Mouse (Mus musculus): ENCODE results near the gene Aftph. TPM values are rescaled to one million over a fixed set of nuclear protein-coding genes. Genes with fewer than 3 reads are reported as not detected.

The Aftph gene
- polyA plus RNA-seq, 1 experiment, result 95.8 TPM

DNA sequence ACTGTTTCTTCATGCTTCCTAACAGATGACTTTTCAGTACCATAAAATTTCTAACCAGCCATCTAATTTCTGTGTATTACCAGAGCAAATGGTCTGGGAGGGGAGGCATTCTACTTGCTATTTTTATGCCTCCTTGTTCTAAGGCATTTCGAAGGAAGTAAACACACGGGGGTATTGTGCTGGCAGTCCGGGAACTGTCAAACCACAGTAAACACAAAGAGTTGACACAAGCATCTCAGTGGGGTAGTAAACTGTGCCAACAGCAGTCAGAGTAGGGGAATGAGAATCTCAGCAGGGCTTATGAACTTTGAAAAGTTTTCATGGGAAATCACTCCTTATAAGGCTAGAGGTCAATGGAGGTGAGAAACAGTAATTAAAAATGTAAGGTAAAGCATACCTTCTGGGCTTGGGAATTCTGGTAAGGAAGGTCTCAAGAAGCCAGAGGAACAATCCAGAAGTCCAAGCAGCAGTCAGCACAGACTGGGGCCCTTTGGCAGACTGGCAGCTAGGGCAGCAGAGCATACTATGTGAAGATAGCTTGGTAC lies 7.8 kb downstream of the Aftph start:
- TF ChIP-seq POLR2A (IDR thresholded peaks at IDR 0.05; ENCODE audit: borderline replicate concordance, low read depth, low read length), result no peak
- TF ChIP-seq CTCF (IDR thresholded peaks at IDR 0.05; ENCODE audit: low read depth, low read length), result no peak
- H3K4me3 ChIP-seq (ENCODE audit: insufficient read depth, low read length), result no peak overlapping the region
- peak overlapping the region; percentile 1; the same call in 1 of the 2 replicates for H3K27ac ChIP-seq (ENCODE audit: insufficient read depth, low read depth, low read length)
- peaks cover 36% of the 10 kb centered on the region for H3K4me1 ChIP-seq (ENCODE audit: control insufficient read depth, insufficient read depth, low read length)

DNA sequence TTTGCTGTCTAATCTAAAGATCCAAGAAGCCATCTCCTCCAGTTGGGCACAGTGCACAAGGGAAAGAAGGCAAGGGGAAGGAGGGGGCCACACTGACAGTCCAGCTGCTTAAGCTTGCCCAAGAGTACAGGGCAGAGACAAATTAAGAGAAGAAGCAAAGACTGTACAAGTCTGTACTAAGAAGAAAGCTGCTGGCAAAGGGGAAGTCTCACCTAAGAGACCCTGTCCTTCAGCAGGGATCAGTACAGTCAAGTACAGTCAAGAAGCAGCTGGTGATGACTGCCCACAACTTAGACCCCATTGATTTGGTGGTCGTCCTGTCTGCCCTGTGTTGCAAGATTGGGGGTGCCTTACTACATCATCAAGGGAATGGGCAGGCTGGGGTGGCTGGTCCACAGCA lies 12.0 kb downstream of the Aftph start:
- Histone ChIP-seq H3K4me3 (ENCODE audit: insufficient read depth, low read length) (no peak overlapping the region), H3K4me1 (ENCODE audit: control insufficient read depth, insufficient read depth, low read length) (peaks cover 31% of the 10 kb centered on the region), H3K27ac (ENCODE audit: insufficient read depth, low read depth, low read length) (no peak overlapping the region)
- TF ChIP-seq CTCF (IDR thresholded peaks at IDR 0.05; ENCODE audit: low read depth, low read length) (no peak), POLR2A (IDR thresholded peaks at IDR 0.05; ENCODE audit: borderline replicate concordance, low read depth, low read length) (no peak)

DNA sequence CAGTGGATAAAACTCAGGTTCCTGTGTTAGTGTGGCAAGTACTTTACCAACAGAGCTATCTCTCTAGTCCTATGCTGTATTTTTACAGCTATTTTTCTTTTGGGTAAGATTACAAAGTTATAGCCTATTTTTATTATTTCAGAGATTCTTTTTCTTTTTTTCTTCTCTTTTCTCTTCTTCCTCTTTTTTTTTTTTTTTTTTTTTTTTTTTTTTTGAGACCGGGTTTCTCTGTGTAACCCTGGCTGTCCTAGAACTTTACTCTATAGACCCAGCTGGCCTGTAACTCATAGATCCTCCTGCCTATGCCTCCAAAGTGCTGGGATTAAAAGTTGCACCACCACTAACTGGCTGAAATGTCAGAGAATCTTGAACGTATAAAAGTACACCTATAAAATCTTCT lies 13.3 kb downstream of the Aftph start:
- H3K4me1 ChIP-seq (ENCODE audit: control insufficient read depth, insufficient read depth, low read length), result peaks cover 25% of the 10 kb centered on the region
- no peak overlapping the region for H3K27ac ChIP-seq (ENCODE audit: insufficient read depth, low read depth, low read length)
- no peak overlapping the region for H3K4me3 ChIP-seq (ENCODE audit: insufficient read depth, low read length)
- TF ChIP-seq CTCF (IDR thresholded peaks at IDR 0.05; ENCODE audit: low read depth, low read length), result no peak
- no peak for TF ChIP-seq POLR2A (IDR thresholded peaks at IDR 0.05; ENCODE audit: borderline replicate concordance, low read depth, low read length)

DNA sequence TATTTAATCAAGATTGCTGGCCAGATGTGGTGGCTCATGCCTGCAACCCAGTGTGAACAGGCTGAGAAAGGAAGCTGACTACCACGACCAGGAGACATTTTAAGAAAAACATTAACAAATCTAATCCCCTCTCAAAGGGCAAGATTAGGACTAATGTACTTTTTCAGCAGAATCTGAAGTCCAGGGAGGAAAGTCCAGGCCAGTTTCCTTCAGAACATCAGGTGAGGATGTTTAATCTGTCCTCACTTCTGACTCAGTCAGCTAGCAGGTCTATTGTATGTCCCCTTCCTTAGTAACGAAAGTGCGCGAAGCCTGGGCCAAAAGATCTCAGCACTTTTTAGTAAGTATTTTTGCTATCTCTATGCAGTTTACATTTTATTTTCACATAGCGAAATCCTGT lies 17.8 kb downstream of the Aftph start:
- H3K4me1 ChIP-seq (ENCODE audit: control insufficient read depth, insufficient read depth, low read length), result peaks cover 26% of the 10 kb centered on the region
- no peak overlapping the region for H3K27ac ChIP-seq (ENCODE audit: insufficient read depth, low read depth, low read length)
- TF ChIP-seq CTCF (IDR thresholded peaks at IDR 0.05; ENCODE audit: low read depth, low read length) (no peak), POLR2A (IDR thresholded peaks at IDR 0.05; ENCODE audit: borderline replicate concordance, low read depth, low read length) (no peak)
- no peak overlapping the region for H3K4me3 ChIP-seq (ENCODE audit: insufficient read depth, low read length)

DNA sequence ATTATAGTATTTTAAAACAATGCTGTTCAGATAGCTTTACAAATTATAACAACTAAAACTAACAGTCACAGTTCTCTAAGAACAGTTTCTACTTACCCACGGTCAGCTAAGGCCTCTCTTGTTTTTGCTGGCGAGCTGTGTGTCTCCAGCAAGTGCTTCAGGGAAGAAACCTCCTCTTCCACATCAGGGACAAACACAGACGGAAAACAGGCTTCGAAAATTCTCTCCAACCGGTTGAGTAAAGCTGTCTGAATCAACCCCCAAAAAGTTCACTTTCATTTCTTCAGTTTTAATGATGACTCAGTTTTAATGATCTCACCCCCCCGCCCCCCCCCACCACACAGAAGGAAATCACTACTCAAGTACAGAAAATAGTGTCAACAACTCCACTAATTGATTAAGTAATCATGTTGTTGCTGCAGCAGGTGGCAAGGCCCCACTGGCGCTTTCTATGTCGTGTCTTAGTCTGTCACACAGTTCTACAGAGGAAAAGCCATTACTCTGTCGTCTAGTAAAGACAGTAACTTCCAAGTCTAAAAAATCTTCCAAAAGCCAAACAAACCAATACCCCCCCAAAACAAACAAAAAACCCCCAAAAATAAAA lies 29.2 kb downstream of the Aftph start:
- Histone ChIP-seq H3K4me3 (ENCODE audit: insufficient read depth, low read length) (peak overlapping the region; percentile 50), H3K4me1 (ENCODE audit: control insufficient read depth, insufficient read depth, low read length) (peaks cover 14% of the 10 kb centered on the region), H3K27ac (ENCODE audit: insufficient read depth, low read depth, low read length) (peak overlapping the region; percentile 74)
- TF ChIP-seq CTCF (IDR thresholded peaks at IDR 0.05; ENCODE audit: low read depth, low read length), result no peak
- no peak for TF ChIP-seq POLR2A (IDR thresholded peaks at IDR 0.05; ENCODE audit: borderline replicate concordance, low read depth, low read length)

DNA sequence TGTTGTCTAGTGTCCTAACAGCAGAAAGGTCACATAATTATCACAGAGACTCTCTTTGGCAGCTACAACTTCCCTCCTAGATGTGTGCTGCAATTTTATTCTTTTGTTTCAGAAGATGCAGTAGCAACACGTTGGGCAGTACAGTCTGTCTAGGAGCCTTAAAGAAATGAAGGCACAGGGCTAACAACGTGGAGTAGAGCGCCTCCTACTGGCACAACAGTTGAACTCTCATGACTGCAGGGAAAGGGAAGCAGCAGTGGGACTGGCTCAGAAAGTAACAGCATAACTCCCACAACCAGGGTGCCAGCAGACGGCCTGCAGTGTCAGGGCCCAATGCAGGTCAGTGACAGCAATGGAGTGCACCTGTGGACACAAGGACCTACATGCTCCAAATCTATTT lies 50.4 kb downstream of the Aftph start:
- TF ChIP-seq CTCF (IDR thresholded peaks at IDR 0.05; ENCODE audit: low read depth, low read length) (peak; percentile 46; the same call in 1 of the 2 replicates), POLR2A (IDR thresholded peaks at IDR 0.05; ENCODE audit: borderline replicate concordance, low read depth, low read length) (no peak)
- H3K27ac ChIP-seq (ENCODE audit: insufficient read depth, low read depth, low read length), result no peak overlapping the region
- H3K4me1 ChIP-seq (ENCODE audit: control insufficient read depth, insufficient read depth, low read length), result no peaks in the 10 kb centered on the region
- no peak overlapping the region for H3K4me3 ChIP-seq (ENCODE audit: insufficient read depth, low read length)

DNA sequence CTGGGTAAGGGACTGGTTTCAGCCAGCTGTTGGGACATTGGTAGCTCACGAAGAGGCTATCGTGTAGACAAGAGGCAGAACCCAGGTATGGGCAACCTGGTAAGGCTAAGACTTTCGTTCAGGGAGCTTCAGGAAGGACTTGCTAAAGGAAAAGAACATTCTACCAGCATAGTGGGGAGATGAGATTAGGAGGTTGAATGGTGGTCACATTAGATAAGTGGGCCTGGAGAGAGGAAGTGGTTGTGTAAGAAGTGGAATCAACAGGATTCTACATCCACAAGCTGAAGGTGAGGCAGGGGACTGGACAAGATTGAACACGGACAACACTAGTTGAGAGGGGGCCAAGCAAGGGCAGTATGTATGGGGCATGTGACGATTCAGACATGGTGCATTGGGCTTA lies 59.7 kb downstream of the Aftph start:
- H3K27ac ChIP-seq (ENCODE audit: insufficient read depth, low read depth, low read length), result no peak overlapping the region
- TF ChIP-seq POLR2A (IDR thresholded peaks at IDR 0.05; ENCODE audit: borderline replicate concordance, low read depth, low read length) (no peak), CTCF (IDR thresholded peaks at IDR 0.05; ENCODE audit: low read depth, low read length) (no peak)
- H3K4me1 ChIP-seq (ENCODE audit: control insufficient read depth, insufficient read depth, low read length), result no peaks in the 10 kb centered on the region; the same call in 1 of the 2 replicates
- H3K4me3 ChIP-seq (ENCODE audit: insufficient read depth, low read length), result no peak overlapping the region

DNA sequence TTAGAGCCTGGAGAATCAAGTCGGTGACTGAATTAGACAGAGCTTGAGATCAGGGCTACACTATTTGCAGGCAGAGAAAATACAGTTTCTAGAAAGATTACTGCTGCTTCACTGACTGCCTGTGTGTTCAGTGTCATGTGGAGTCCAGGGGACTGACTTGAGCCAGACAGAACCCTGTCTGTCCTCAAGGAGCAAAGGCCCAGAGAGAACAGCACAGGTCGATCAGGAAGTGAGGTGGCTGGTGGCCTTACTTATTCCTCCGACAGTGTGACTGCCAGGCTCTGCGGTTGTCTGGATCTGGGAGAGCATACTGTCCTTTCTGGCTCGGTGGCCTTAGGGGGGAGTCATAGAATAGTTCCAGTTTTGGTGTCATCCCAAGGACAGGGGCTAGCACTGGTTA lies 60.6 kb downstream of the Aftph start:
- TF ChIP-seq CTCF (IDR thresholded peaks at IDR 0.05; ENCODE audit: low read depth, low read length) (no peak), POLR2A (IDR thresholded peaks at IDR 0.05; ENCODE audit: borderline replicate concordance, low read depth, low read length) (no peak)
- Histone ChIP-seq H3K4me3 (ENCODE audit: insufficient read depth, low read length) (no peak overlapping the region), H3K27ac (ENCODE audit: insufficient read depth, low read depth, low read length) (no peak overlapping the region), H3K4me1 (ENCODE audit: control insufficient read depth, insufficient read depth, low read length) (no peaks in the 10 kb centered on the region; the same call in 1 of the 2 replicates)

DNA sequence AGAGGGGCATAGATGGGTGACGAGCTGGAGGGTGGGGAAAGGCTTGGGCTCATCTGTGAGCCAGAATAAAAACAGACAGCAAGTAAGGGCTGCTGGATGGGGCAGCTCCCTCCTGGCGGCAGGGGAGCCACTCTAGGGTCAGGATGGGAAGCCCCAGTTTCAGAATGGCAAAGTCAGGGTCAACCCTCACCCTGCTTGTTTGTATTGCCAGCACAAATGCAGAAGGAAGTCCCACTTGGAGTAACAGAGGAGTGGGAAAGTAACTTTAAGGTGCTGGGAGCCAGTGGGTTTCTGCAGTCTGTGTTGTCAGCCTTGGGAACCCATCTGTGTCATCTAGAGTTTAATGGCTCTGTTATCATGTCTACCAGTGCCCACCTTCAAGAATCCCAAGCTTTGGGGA lies 62.0 kb downstream of the Aftph start:
- H3K4me3 ChIP-seq (ENCODE audit: insufficient read depth, low read length), result no peak overlapping the region
- TF ChIP-seq POLR2A (IDR thresholded peaks at IDR 0.05; ENCODE audit: borderline replicate concordance, low read depth, low read length) (no peak), CTCF (IDR thresholded peaks at IDR 0.05; ENCODE audit: low read depth, low read length) (no peak)
- no peaks in the 10 kb centered on the region; the same call in 1 of the 2 replicates for H3K4me1 ChIP-seq (ENCODE audit: control insufficient read depth, insufficient read depth, low read length)

DNA sequence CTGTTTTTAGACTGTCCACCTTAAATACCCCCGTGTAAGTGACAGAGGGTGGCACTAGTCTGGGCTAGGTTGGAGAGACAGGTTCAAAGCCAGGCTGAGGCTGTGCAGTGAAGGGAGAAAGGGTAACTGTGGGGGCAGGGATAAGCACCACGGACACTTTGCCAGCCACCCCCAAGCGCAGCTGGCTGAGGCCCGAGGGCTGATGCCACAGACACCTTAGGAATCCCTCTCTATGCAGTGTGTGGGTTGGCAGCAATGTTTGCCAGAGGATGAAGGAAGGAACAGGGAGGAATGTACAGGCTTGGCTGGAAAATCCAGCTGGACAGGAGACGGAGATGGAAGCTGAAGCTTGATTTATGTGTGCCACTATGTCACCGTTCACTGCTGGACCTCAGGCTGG lies 68.9 kb downstream of the Aftph start:
- no peak overlapping the region for H3K4me3 ChIP-seq (ENCODE audit: insufficient read depth, low read length)
- H3K27ac ChIP-seq (ENCODE audit: insufficient read depth, low read depth, low read length), result no peak overlapping the region
- TF ChIP-seq POLR2A (IDR thresholded peaks at IDR 0.05; ENCODE audit: borderline replicate concordance, low read depth, low read length) (no peak), CTCF (IDR thresholded peaks at IDR 0.05; ENCODE audit: low read depth, low read length) (no peak)
- peaks cover 32% of the 10 kb centered on the region for H3K4me1 ChIP-seq (ENCODE audit: control insufficient read depth, insufficient read depth, low read length)

More for the DNA sequence above, 62.0 kb downstream of the Aftph start:
- H3K27ac ChIP-seq (ENCODE audit: insufficient read depth, low read depth, low read length), result no peak overlapping the region
